Mouse (Mus musculus): ENCODE measurements around the gene Psma2.

Psma2 gene

DNA sequence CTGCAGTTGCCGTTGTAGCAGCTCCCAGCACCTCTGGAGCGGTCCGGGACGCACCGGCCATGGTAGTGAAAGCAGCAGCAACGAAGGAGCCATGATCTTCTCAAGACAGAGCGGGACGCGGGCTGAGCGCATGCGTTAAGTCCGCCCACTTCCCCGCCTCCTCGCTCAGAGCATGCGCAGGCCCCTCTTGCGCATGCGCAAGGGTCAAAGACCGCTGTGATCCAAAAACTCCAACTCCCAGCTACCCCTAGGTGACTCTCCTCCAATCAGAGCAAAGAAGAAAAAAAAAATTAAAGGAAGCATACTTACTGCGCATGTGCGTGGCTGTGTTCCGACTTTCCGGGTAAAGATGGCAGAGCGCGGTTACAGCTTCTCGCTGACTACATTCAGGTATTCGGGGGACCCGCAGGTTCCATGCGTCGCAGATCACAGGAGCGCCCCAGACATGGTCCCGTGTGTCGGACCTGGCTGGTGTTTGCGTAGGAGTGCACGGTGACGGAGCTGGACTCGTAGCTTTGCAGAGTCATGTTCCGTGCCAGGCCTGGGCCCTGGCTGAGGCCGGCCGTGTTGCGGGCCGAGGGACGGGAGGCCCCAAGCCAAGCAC, at the start of gene Psma2, which contains the start of gene Mrpl32:
Psma2 (plus strand) TSS at position 315 of the 604 bp plus-strand sequence.
Mrpl32 (minus strand) TSS at position 240 of the 604 bp plus-strand sequence.
- peak; percentile 99 for DNase-seq

DNA sequence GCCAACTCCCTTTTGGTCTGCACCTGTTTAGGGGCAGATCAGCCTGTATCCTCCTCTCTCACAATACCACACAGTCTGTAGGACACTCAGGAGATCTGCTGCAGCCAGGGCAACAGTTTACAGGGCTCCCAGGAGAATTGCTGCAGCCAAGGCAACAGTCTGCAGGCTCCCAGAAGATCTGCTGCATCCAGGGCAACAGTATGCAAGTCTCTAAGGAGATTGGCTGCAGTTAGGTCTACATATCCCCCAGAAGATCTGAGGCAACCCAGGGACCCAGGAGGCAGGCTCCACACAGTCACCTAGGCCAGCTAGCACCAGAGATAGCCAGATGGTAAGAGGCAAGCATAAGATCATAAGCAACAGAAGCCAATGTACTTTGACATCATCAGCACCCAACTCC, 38.9 kb upstream of the Psma2 start:
- DNase-seq, result no peak

GRCm38 (mm10) chr13:14580392-14580791, 32.6 kb upstream of the Psma2 start:
- DNase-seq, result no peak

DNA sequence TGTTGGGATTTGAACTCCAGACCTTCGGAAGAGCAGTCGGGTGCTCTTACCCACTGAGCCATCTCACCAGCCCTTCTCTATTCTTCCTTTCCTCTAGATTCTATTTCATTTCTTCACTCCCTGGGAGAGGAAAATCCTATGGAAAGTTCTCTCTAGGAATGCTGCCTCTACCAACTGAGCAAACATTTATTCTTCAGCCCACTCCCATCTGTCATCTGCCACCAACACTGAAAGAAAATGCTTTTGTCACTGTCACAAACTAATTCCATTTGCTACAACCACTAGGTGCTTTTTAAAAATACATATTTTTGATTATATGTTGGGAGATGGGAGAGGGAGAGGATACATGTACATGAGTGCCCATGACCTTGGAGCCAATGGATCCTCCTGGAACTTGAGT, 10.3 kb upstream of the Psma2 start:
- no peak for DNase-seq

GRCm38 (mm10) chr13:14607616-14608015, 5.4 kb upstream of the Psma2 start:
- DNase-seq, result no peak

DNA sequence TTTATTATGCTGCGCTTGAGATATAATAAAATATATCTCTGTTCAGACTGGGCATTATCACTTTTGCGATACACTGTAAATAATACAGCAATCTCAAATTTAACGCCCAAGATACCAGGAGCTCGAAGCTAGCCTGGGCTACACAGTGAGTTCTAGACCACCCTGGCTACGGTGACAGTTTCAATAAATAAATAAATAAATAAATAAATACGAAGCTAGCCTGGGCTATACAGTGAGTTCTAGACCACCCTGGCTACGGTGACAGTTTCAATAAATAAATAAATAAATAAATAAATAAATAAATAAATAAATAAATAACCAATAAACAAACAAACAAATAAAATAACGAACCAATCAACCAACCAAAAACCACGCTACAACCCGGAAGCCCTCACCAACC, 577 bp upstream of the Psma2 start:
- DNase-seq, result no peak

GRCm38 (mm10) chr13:14613553-14613952, 513 bp downstream of the Psma2 start:
- no peak for DNase-seq

DNA sequence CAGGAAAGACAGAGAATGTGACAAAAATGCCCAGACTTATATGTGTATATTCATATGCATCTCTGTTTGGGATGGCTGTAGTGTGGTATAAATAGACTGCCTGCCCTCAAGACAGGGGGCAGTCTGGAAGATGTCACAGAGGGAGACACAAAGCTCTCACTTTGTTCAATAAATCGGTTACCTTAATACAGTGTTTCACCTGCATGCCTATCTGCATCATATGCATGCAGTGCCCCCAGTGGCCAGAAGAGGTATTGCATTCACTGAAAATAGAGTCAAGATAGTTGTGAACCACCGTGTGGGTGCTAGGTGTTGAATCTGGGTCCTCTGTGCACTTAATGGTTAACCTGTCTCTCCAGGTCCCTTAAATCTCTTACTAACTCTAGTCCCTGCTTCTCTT, 5.7 kb downstream of the Psma2 start:
- DNase-seq, result peak in 1 of 2 experiments; percentile 74

GRCm38 (mm10) chr13:14629726-14630641, 16.9 kb downstream of the Psma2 start, which contains the start of gene AW209491:
Gene AW209491 (plus strand): TSS chr13:14630154.
- peak; percentile 96 for DNase-seq

DNA sequence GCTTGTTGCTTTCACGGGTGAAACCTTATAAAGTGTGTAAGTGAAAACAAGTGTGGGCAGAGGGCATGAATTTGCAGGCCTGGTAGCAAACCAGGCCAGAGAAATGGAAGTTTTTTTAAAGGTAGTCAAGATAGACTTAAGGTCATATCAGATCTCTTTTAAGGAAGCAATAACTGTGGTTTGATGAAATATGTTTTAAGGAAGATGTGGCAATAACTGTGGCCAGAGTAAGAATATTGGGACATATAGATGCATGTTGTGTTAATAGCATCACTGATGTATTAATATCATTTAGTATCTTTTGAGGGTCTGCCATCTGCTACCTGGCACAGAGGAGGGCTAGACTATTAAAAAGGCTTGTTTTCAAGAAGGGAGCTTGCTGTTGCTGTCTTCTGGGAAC, 27.0 kb downstream of the Psma2 start:
- no peak for DNase-seq

- DNase-seq, result peak in 1 of 2 experiments; percentile 8
Observed at GRCm38 (mm10) chr13:14649301-14649700, 36.3 kb downstream of the Psma2 start.

DNA sequence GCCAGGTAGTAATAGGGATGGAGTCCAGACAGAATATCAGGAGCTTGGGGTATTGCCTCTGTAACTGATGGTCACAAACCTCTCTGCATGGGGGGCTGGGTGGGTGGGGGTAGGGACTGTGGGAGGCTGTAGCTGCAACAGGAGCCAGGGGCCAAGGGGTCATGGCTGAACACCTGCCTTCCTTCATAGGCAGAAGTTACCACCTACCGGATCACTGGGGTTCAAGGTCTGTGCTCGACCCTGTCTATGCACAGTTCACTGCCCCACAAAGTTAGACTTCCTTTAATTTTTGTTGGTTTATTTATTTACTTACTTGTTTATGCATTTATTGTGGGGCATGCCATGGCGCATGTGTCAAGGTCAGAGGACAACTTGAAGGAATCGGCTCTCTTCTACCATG, 54.1 kb downstream of the Psma2 start:
- no peak for DNase-seq

DNA sequence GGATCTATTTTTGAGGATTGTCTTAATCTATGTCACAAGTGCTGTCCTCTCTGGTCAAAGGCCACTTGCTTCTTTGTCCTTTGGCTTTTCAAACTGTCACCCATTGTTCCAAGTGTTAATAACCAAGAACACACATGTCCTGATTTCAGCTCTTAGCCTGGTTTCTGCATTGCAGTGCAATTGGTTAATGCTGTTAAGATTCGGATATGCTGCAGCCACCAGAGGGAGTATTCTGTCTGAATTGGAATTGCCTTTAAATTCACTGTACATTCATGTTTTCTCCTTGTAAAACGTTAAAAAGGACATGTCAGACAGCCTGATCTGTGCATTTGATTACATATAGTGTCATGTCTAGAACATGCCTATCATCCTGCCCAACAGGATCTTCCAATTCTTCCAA, 57.3 kb downstream of the Psma2 start:
- DNase-seq, result peak in 1 of 2 experiments; percentile 5

DNA sequence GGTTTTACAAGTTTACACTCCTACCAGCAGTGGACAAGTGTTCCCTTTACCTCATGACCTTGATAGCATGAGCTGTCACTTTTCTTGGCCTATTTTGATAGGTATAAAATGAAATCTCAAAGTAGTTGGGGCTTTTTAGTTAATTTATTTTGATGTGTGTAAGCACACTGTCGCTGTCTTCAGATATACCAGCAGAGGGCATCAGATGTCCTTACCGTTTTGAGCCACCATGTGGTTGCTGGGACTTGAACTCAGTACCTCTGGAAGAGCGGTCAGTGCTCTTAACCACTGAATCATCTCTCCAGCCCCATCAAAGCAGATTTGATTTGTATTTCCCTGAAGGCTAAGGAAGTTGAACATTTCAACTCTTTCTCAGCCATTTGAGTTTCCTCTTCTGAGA, 75.9 kb downstream of the Psma2 start:
- no peak for DNase-seq

DNA sequence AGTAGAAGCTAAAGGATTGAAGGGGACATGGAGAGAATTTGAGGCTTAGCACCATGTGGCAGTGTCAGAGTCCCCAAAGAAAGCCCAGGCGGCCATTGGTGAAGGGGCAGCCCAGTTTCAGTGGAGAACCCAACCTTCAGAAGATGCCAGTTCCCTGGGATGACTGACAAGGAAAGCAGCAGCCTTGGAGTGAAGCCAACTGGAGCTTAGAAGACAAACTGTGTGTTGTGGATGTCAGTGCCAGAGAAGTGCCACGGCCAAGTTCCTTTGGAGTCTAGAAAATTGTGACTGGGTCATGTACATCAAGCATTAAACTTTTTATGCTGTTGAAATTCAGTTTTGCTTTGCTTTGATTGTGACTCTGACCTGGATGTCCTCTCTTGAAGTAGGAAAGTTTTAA, 103.8 kb downstream of the Psma2 start:
- DNase-seq, result no peak

DNA sequence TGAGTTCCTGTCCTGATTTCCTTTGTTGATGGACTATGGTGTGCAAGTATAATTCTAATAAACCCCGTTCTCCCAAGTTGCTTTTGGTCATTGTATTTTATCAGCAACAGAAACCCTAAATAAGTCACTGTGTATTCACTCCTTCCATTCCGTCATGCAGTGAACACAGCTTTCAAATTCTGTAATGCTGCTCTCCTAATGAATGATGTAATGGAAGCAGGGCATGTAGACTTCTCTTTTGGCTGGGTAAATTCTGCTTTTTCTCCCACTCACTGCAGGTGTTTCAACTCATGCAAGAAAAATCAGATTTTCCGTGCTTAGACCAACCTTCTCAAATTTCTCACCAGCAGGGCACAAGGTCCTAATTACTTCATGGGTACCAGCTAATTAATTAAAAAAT, 104.7 kb downstream of the Psma2 start:
- DNase-seq, result no peak
